Mouse (Mus musculus) spleen, adult 18-20 months (tissue): ENCODE results near the gene Usp6nl.

Experiments
- DNase-seq, 2 experiments: peaks; one replicate each; pipeline ENCODE4 v3.0.0; 2022; ENCODE audit warnings: mixed read lengths in 2 of 2

Usp6nl gene

DNA sequence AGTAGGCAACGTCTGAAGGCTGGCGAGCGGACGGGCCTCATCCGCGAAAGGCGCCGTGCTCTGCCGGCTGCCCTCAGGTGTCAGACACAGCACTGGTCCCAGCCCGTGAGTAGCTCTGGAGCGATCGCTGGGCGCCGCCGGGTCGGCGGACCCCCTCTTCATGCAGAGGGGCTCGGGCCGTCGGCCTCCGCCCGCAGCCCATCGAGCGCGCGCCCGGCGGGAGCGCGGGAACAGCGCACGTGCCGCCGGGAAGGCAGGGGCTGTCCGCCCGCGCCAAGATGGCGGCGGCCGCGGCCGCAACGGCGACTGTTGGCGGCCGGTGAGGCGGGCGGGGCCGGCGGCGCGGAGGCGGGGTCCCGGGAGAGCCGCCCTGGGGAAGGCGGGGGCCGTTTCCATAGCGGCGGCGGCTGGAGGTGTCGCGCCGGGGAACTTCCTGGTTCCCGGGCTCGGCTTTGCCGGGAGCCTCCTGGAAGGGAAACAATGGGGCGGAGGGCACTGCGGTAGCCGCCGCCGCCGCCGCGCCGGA is at the start of gene Usp6nl:
Gene Usp6nl (plus strand): TSS at position 292 of the 526 bp plus-strand sequence.
- DNase-seq = peak; percentile 79 to 87

- peak; percentile 42 to 55 for DNase-seq
Observed at GRCm38 (mm10) chr2:6273392-6273845, 49.0 kb upstream of the Usp6nl start.

GRCm38 (mm10) chr2:6278813-6279530 is 43.5 kb upstream of the Usp6nl start:
- DNase-seq = peak in 1 of 2 experiments; percentile 13

DNA sequence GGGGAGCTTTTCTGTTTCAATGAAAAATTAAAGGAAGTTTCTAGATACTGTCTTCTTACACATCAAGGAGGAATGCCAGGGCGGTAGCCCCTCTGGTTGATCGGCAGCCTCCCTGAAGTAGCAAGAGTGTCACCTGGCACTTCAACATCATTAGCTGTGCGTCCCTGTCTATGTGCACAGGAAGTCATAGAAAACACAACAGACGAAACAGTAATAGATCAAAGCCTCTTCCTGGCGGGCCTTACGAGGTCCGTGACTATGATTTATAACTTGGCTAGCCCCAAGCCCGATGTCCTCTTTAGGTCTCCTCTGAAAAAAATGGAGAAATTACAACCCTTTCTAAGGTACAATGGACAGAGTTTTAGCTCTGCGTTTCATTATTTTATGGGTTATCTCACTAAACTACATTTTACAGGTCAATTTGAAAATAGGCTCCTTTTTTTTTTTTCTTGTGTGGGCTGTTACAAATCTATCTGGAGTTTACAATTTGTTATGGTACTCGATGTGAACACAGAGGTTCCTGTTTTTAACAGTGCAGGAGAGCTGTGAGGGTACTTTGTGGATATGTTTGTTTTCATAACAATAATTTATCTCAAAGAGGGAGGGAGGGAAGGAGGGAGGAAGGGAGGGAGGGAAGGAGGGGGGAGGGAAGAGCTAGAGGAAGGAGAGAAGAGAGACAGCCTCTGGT is 42.7 kb upstream of the Usp6nl start:
- no peak for DNase-seq

DNA sequence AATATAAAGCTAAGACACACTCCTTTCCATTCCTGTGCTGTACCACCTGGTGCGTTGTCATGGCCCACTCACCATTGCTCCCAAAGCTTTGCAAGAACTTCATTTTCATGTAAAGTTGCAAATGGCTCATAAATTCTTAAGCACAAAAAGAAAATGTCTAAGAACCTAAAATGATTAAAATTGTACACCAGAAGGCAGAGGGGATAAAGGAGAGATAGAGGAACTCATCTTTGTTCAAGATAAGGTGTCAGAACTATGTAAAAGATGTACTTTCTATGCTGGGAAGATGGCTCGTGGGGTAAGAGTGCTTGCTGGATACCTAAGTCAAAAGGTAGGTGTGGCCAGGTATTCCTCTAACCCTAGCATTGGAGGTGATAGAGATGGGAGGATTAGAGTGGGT is 38.9 kb upstream of the Usp6nl start:
- no peak for DNase-seq

DNA sequence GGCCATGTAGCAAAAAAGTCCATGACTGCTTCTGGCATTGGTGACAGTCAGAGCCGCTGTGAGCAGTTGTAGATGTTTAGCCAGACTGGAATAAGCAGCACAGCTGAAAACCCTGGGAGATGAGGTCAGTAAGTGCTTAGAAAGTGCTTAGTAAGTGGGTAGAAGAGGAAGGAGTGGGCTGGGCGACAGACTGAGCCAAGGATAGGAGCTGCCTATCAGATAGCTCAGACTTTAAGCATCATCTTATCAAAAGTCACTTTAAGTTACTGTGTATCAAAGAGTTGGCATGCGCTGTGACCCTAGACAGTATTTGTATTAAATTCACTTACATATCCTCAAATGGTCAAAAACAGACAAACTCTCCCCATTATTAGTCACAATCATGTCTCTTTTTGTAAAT is 37.7 kb upstream of the Usp6nl start:
- no peak for DNase-seq

- DNase-seq = no peak
Observed at GRCm38 (mm10) chr2:6285794-6286193, 36.7 kb upstream of the Usp6nl start.

DNA sequence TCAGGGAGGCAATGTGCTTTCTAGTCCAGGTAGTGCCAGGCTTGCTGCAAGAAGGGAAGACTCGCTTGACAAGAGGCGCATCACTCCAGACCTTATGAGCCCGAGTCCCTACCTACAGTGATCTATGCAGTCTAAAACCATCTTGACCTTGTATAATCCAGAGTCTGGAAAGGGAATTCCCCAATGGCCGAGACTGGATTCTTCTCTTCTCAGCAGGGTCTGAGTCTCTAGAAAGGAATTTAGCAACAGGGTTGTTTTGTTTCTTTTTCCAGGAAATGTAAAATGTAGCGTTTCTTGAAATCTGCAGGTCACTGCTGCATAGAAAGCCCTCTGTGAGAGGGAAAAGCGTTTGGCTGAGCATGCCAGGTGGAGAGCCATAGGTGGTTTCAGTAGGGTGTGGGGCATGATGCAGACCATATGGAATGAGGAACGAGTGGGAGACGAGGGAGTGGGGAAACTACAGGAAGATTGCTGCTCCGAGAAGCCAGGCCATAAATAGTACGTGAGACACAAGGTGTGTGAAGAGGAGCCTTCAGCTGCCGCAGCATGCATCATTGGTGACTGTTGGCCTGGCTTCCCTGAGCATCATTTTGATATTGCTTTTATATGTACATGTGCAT is 28.5 kb upstream of the Usp6nl start:
- DNase-seq = no peak

GRCm38 (mm10) chr2:6294993-6295628 is 27.4 kb upstream of the Usp6nl start:
- DNase-seq = no peak

- DNase-seq = no peak
Observed at GRCm38 (mm10) chr2:6304768-6305167, 17.7 kb upstream of the Usp6nl start.

GRCm38 (mm10) chr2:6306861-6307260 is 15.6 kb upstream of the Usp6nl start:
- no peak for DNase-seq

GRCm38 (mm10) chr2:6309373-6309821 is 13.1 kb upstream of the Usp6nl start:
- DNase-seq = peak in 1 of 2 experiments; percentile 14

- no peak for DNase-seq
Observed at GRCm38 (mm10) chr2:6312764-6313163, 9.7 kb upstream of the Usp6nl start.

- DNase-seq = no peak
Observed at GRCm38 (mm10) chr2:6313733-6314132, 8.7 kb upstream of the Usp6nl start.

DNA sequence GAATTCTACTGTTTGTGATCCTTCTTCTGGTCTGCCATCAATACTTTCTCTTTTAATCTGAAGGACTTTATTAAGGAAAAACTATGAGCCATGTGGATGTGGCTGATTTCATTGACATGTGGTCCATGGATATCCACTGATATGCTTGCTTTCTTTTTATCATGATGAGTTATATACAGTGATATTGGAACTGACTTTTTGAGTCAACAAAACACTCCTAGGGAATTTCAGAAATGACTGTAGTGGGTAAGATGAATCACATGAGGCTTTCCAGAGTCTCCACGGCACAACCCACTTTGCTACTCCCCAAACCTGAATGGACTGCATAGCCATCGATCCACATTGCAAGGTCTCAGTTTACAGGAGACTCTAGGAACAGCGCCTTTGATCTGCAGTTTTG is 2.3 kb upstream of the Usp6nl start:
- no peak for DNase-seq

GRCm38 (mm10) chr2:6321769-6322375 is 595 bp upstream of the Usp6nl start:
- DNase-seq = no peak

GRCm38 (mm10) chr2:6322938-6323521 is 563 bp downstream of the Usp6nl start:
- DNase-seq = peak; percentile 54 to 58

DNA sequence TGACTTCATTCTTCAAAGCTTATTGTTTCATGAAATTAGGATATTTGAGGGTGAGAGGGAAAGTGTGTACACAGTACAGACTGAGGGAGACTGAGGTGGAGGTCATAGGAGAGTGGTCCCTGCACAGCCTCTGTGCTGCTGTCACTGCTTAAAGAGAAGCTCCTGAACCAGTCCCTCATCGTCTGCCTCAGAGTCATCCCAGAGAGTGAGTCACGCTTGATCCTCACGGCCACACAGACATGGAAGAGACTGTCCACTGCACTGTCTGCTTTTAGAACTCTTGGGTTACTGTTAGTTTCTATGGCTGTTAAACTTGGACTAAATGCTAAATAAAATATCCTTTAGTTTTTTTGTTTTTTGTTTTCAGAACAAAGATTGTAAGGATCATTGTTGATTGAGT is 3.2 kb downstream of the Usp6nl start:
- no peak for DNase-seq

GRCm38 (mm10) chr2:6328927-6329326 is 6.5 kb downstream of the Usp6nl start:
- DNase-seq = no peak

GRCm38 (mm10) chr2:6330756-6331155 is 8.3 kb downstream of the Usp6nl start:
- no peak for DNase-seq

DNA sequence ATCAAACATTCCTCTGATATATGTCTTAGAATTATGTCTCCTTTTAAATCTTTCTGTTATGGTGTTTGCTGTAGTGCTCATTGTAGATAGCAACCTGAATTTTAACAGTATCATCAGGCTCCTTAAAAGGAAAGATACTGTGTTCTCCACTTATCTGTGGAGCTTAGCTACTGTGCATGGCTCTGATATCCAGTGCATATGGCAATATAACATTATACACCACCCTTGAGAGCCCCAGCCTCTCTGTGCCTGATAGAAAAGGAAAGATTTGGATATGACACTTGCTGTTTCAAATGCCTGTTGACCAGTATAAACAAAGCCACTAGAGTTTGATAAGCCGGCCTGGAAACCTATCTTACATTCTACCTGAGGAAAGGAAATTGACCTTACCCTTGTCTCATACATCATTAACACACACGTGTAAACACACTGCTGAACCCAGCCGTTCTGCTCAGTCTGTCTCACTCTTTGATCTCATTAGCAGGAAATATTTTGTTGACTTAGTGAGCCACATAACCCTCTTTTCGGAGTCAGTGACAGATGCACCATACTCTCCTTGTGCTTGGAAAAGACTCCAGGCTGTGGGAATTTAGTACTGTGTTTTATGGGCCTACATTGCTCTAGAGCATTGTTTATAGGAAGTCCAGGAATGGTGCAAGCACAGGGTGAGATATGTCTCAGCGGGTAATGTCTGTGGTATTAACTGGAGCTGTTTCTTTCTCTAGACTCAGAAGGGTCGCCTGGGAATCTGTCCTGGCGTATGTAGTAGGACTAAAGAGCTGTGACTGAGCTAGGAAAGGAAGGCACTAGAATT is 9.1 kb downstream of the Usp6nl start:
- DNase-seq = no peak
